Mouse (Mus musculus): ENCODE results near the gene 1700123L14Rik.

DNA sequence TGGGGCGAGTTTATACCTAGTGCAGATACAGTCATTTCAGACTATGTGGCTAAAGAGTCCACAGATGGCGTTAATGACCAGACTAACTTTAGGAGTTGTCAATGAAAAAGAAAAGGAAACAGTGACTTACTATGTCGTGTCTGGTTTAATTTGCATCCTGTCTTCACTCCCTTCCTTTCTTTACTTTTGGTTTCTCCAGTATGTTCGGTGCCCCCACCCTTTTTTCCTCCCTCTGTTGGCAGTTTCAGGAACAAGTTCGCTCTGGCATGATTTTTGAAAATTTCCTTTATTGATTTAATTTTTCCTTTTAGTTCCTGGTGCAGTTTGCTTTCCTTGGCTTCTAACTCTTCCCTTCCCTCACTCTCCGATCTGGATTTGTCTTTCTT is 49.9 kb downstream of the 1700123L14Rik start:
- TF ChIP-seq CTCF (IDR thresholded peaks at IDR 0.05; ENCODE audit: low read depth, low read length), result no peak
- TF ChIP-seq GATA1 (IDR thresholded peaks at IDR 0.05; ENCODE audit: borderline replicate concordance, low read length), result no peak
